Mouse (Mus musculus) CH12.LX (cell line): Measurements from ENCODE around the gene Dlg2. TPM values are rescaled to one million over a fixed set of nuclear protein-coding genes. Genes with fewer than 3 reads are reported as not detected.

Source experiments
- DNase-seq: peaks from one replicate; pipeline ENCODE4 v3.0.0-alpha.2; 2013; ENCODE audit errors: extremely low read depth
- H3K27ac ChIP-seq: 2 replicates; pipeline ENCODE4 v1.5.1; 2012; ENCODE audit warnings: low read depth, mild to moderate bottlenecking, control low read depth, moderate library complexity; ENCODE audit not compliant: insufficient read depth
- H3K27me3 ChIP-seq: replicated peaks from 2 replicates; pipeline ENCODE3; 2012; ENCODE audit warnings: inconsistent platforms
- H3K36me3 ChIP-seq, 2 experiments: replicated peaks in 1 of 2; 2 replicates each; pipeline versions ENCODE3 to v1.6.1; 2012; ENCODE audit warnings: inconsistent platforms in 1 of 2, low read length in 1 of 2, mild to moderate bottlenecking in 1 of 2, mixed read lengths in 1 of 2, moderate library complexity in 1 of 2; ENCODE audit not compliant: control insufficient read depth in 1 of 2, insufficient read depth in 1 of 2
- H3K4me1 ChIP-seq, 2 experiments: 2 replicates each; pipeline ENCODE4 v1.6.1; 2012; ENCODE audit warnings: inconsistent platforms in 1 of 2, moderate library complexity in 1 of 2; ENCODE audit not compliant: insufficient read depth in 2 of 2, control insufficient read depth in 1 of 2
- H3K4me2 ChIP-seq: 2 replicates; pipeline ENCODE4 v1.6.1; 2012; ENCODE audit warnings: low read depth, mild to moderate bottlenecking, control low read depth; ENCODE audit not compliant: poor library complexity, insufficient read depth, severe bottlenecking
- H3K4me3 ChIP-seq, 3 experiments: fragments of 150-350 bp in 1 of 3; sonication (generic) in 1 of 3; replicated peaks in 1 of 3; 2 replicates each; pipeline versions ENCODE3 to v1.5.1; 2011 to 2012; ENCODE audit warnings: low read depth in 2 of 3, low read length in 2 of 3, mild to moderate bottlenecking in 2 of 3, moderate library complexity in 2 of 3, control low read depth in 1 of 3, improper control_type of control experiment in 1 of 3, inconsistent platforms in 1 of 3, mixed read lengths in 1 of 3; ENCODE audit not compliant: poor library complexity in 1 of 3
- H3K79me2 ChIP-seq: replicated peaks from 2 replicates; pipeline ENCODE4 v1.6.1; 2012; ENCODE audit warnings: mild to moderate bottlenecking, moderate library complexity; ENCODE audit not compliant: control insufficient read depth, poor library complexity, insufficient read depth, severe bottlenecking; ENCODE audit errors: extremely low read depth
- H3K9ac ChIP-seq: 2 replicates; pipeline ENCODE4 v1.6.1; 2012; ENCODE audit warnings: low read depth, mild to moderate bottlenecking, control low read depth, moderate library complexity; ENCODE audit not compliant: insufficient read depth
- H3K9me3 ChIP-seq: replicated peaks from 2 replicates; pipeline ENCODE3; 2012; ENCODE audit warnings: low read length, inconsistent platforms, mixed read lengths
- CHD1 ChIP-seq: IDR thresholded peaks from 2 replicates; pipeline ENCODE4 v1.6.1; 2012; ENCODE audit warnings: low read depth, low read length, improper control_type of control experiment, inconsistent platforms
- CTCF ChIP-seq, 2 experiments: IDR thresholded peaks in 1 of 2; conservative IDR thresholded peaks in 1 of 2; 2 replicates each; pipeline ENCODE4 v1.5.1; 2011 to 2012; ENCODE audit warnings: low read depth in 2 of 2, low read length in 2 of 2, improper control_type of control experiment in 1 of 2, inconsistent platforms in 1 of 2, mild to moderate bottlenecking in 1 of 2, moderate library complexity in 1 of 2
- EP300 ChIP-seq: IDR thresholded peaks from 2 replicates; pipeline ENCODE4 v1.6.1; 2011; ENCODE audit warnings: low read length, improper control_type of control experiment
- ETS1 ChIP-seq: conservative IDR thresholded peaks from 2 replicates; pipeline ENCODE4 v1.6.1; 2012; ENCODE audit warnings: low read depth, mild to moderate bottlenecking, inconsistent platforms, low read length, improper control_type of control experiment, moderate library complexity
- HCFC1 ChIP-seq: IDR thresholded peaks from 2 replicates; pipeline ENCODE4 v1.6.1; 2012; ENCODE audit warnings: low read depth, mild to moderate bottlenecking, inconsistent platforms, low read length, improper control_type of control experiment
- KAT2A ChIP-seq: IDR thresholded peaks from 2 replicates; pipeline ENCODE4 v1.6.1; 2012; ENCODE audit warnings: low read length, improper control_type of control experiment, inconsistent platforms; ENCODE audit not compliant: insufficient replicate concordance
- MAFK ChIP-seq: IDR thresholded peaks from 2 replicates; pipeline ENCODE4 v1.6.1; 2011; ENCODE audit warnings: low read length, improper control_type of control experiment; ENCODE audit not compliant: insufficient replicate concordance
- MAX ChIP-seq: IDR thresholded peaks from 2 replicates; pipeline ENCODE4 v1.6.1; 2011; ENCODE audit warnings: low read length, improper control_type of control experiment
- MAZ ChIP-seq: IDR thresholded peaks from 2 replicates; pipeline ENCODE4 v1.6.1; 2012; ENCODE audit warnings: low read depth, mild to moderate bottlenecking, inconsistent platforms, low read length, improper control_type of control experiment, moderate library complexity
- MEF2A ChIP-seq: IDR thresholded peaks from 2 replicates; pipeline ENCODE4 v1.6.1; 2014; ENCODE audit warnings: low read depth, mild to moderate bottlenecking, inconsistent platforms, low read length, improper control_type of control experiment, borderline replicate concordance
- NELFE ChIP-seq: IDR thresholded peaks from 2 replicates; pipeline ENCODE4 v1.6.1; 2011; ENCODE audit warnings: low read depth, low read length, improper control_type of control experiment
- PAX5 ChIP-seq: IDR thresholded peaks from 2 replicates; pipeline ENCODE4 v1.6.1; 2012; ENCODE audit warnings: low read length, inconsistent platforms, mixed read lengths
- POLR2A ChIP-seq: IDR thresholded peaks from 2 replicates; pipeline ENCODE4 v1.6.1; 2011; ENCODE audit warnings: low read depth, mild to moderate bottlenecking, improper control_type of control experiment, low read length
- RAD21 ChIP-seq: IDR thresholded peaks from 2 replicates; pipeline ENCODE4 v1.6.1; 2011; ENCODE audit warnings: low read depth, mild to moderate bottlenecking, low read length, improper control_type of control experiment, moderate library complexity
- SIN3A ChIP-seq: IDR thresholded peaks from 2 replicates; pipeline ENCODE4 v1.6.1; 2012; ENCODE audit warnings: low read length, improper control_type of control experiment, inconsistent platforms
- USF1 ChIP-seq: IDR thresholded peaks from 2 replicates; pipeline ENCODE4 v1.6.1; 2014; ENCODE audit warnings: low read depth, mild to moderate bottlenecking, inconsistent platforms, low read length, improper control_type of control experiment
- ZC3H11A ChIP-seq: IDR thresholded peaks from 2 replicates; pipeline ENCODE4 v1.6.1; 2012; ENCODE audit warnings: low read depth, mild to moderate bottlenecking, inconsistent platforms, low read length, improper control_type of control experiment
- ZNF384 ChIP-seq: IDR thresholded peaks from 2 replicates; pipeline ENCODE4 v1.6.1; 2012; ENCODE audit warnings: low read depth, low read length, improper control_type of control experiment, inconsistent platforms
- dilution Hi-C: fragments of 300-500 bp; cut with MboI; formaldehyde crosslinking; loops from 2 replicates; pipeline ENCODE4 v1.14.3; 2020; ENCODE audit warnings: low sequenced_read_pairs; ENCODE audit not compliant: extremely low pct_unique_long_range_greater_than_20kb, extremely low pct_ligation_motif_present
- in situ Hi-C: fragments of 300-500 bp; cut with MboI; formaldehyde crosslinking; loops from 3 replicates; pipeline ENCODE4 v1.14.3; 2019; ENCODE audit warnings: low sequenced_read_pairs, low pct_ligation_motif_present, low pct_unique_long_range_greater_than_20kb, mixed read lengths
- polyA plus RNA-seq: library from polyadenylated mRNA; unstranded; fragments of >175 nt; gene quantifications from 2 replicates; pipeline ENCODE4 v1.2.1, GENCODE M21; 2012; ENCODE audit warnings: low read depth; ENCODE audit not compliant: insufficient read length
- total RNA-seq, 2 experiments: library from RNA; depleted of rRNA; stranded (reverse); fragments of 300-350 nt in 1 of 2; fragments of >200 nt in 1 of 2; gene quantifications; 2 replicates each; pipeline ENCODE4 v1.2.3; 2012 to 2014

The Dlg2 gene
- total and polyA plus RNA-seq, 3 experiments: 0.36 TPM; not detected in 2

DNA sequence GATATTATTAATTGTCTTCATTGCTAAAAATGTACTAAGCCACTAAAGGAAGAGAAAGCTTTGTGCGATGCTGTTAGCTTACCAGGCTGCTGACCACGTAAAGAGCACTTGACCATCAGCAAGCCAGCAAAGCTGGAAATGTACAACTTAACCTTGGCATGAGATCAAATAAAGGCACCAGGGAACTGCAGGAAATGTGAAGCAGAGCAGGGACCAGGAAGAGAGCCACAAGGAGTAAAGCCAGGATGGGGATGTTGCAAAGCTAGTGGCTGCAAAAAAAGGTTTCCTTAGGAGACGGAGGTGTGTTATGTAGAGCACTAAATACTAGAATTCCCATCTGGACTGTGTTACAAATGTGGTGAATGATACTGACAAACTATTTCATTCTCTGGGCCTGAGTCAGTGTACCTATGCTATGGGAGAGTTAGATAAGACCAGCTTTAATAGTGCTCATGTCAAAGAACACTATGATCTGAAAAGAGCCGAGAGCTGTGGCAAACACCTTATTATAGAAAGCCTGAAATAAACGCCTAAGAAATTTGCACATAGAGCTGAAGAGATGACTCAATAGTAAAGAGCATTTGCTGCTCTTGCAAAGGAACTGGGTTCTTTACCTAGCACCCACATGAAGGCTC lies 1638.9 kb downstream of the Dlg2 start:
- TF ChIP-seq POLR2A: no peak
- TF ChIP-seq MAX: no peak
- no peak for TF ChIP-seq KAT2A
- TF ChIP-seq CTCF (conservative IDR thresholded peaks at IDR 0.05 in 1 of 2, IDR thresholded peaks at IDR 0.05 in 1 of 2; ENCODE audit: low read depth in 2 of 2, low read length in 2 of 2): no peak
- no peak for TF ChIP-seq EP300
- no peak for TF ChIP-seq NELFE
- TF ChIP-seq HCFC1: no peak
- no peak for TF ChIP-seq PAX5
- no peak for TF ChIP-seq ETS1
- TF ChIP-seq ZNF384: no peak
- TF ChIP-seq SIN3A: no peak
- TF ChIP-seq, all 38 proteins: peak for 0
- Histone ChIP-seq H3K27me3 (no peaks in the 10 kb centered on the region), H3K4me3 (no peak overlapping the region), H3K4me1 (0 out of 4 replicates have a peak, but pooled peaks cover 0 to 3% of the 10 kb centered on the region in 2 experiments), H3K27ac (no peak overlapping the region), H3K4me2 (no peak overlapping the region), H3K79me2 (no peaks in the 10 kb centered on the region), H3K36me3 (no peaks in the 10 kb centered on the region), H3K9ac (no peak overlapping the region), H3K9me3 (no peaks in the 10 kb centered on the region)
- in situ Hi-C loops: no loop called here
- dilution Hi-C loops: no loop called here
- DNase-seq: no peak

DNA sequence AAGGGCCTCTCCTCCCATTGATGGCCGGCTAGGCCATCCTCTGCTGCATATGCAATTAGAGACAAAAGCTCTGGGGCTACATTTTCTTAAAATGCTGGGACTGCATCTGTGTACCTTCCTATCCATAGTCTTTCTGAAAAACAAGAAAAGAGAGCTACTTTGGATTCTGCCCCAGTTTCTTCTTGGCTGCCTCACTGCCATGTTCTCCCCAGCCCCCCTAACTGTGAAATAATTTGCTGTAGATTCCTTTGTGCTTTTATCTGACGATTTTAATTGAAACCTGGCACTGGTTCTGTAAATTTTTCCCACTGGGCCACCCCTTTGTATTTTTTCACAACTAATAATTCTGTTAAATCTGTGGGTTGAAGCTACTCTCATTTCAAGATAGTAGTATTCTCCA lies 1646.8 kb downstream of the Dlg2 start:
- Histone ChIP-seq H3K4me2 (no peak overlapping the region), H3K9me3 (no peaks in the 10 kb centered on the region), H3K4me1 (no peaks in the 10 kb centered on the region), H3K27me3 (no peaks in the 10 kb centered on the region), H3K9ac (no peak overlapping the region), H3K27ac (no peak overlapping the region), H3K4me3 (no peak overlapping the region), H3K36me3 (no peaks in the 10 kb centered on the region), H3K79me2 (no peaks in the 10 kb centered on the region)
- in situ Hi-C loops: no loop called here
- TF ChIP-seq MAFK (no peak), EP300 (no peak), MAZ (no peak), USF1 (no peak), PAX5 (no peak), POLR2A (no peak), CHD1 (no peak)
- dilution Hi-C loops: no loop called here
- DNase-seq: no peak

DNA sequence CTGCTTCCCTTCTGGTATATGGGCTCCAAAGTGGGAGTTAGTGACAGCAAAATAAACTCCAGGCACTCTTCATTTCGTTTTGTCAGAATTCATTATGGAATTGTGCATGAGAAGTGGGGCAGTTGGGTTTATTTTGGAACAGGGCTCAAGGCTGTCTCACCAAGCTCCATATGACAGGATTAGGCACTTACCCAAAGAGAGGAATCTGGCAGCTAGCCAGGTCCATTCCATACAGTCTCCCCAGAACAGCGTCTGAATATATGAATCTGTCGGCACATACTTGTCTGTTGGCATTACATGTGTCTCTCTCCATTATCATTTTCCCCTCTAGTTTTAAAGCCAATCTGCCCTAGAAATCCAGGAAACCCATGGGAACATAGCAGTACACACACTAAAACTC lies 1649.4 kb downstream of the Dlg2 start:
- dilution Hi-C loops (no loop called here), in situ Hi-C loops (no loop called here)
- no peaks in the 10 kb centered on the region for H3K36me3 ChIP-seq
- H3K4me1 ChIP-seq: no peaks in the 10 kb centered on the region
- no peak overlapping the region for H3K4me3 ChIP-seq
- H3K9me3 ChIP-seq: no peaks in the 10 kb centered on the region
- H3K4me2 ChIP-seq: no peak overlapping the region
- no peak overlapping the region for H3K9ac ChIP-seq
- DNase-seq: no peak
- H3K27me3 ChIP-seq: no peaks in the 10 kb centered on the region
- H3K79me2 ChIP-seq: no peaks in the 10 kb centered on the region
- TF ChIP-seq KAT2A (no peak), MEF2A (no peak), ZC3H11A (no peak), RAD21 (no peak), NELFE (no peak)
- H3K27ac ChIP-seq: no peak overlapping the region
